Mouse (Mus musculus): ENCODE data around the gene Gm43302. TPM values are rescaled to one million over a fixed set of nuclear protein-coding genes. Genes with fewer than 3 reads are reported as not detected.
"Not testable (repeated sequence)": the region's sequence is repeated elsewhere in the genome, so short reads cannot be mapped to it uniquely, and the experiment has no call there.

Gene Gm43302
- polyA plus RNA-seq, 2 experiments, result 0.34 TPM; not detected in 1

- DNase-seq (ENCODE audit: low spot score) (no peak), ATAC-seq (ENCODE audit: low FRiP score, low read depth) (no peak)
- TF ChIP-seq POLR2A (IDR thresholded peaks at IDR 0.05; ENCODE audit: borderline replicate concordance, extremely low read depth, insufficient read depth, insufficient read length), result no peak
- no peak overlapping the region for H3K9ac ChIP-seq (ENCODE audit: low read depth, low read length, severe bottlenecking)
- H3K27ac ChIP-seq (replicated peaks; ENCODE audit: low read depth, low read length), result no peak overlapping the region
- no peaks in the 10 kb centered on the region for H3K9me3 ChIP-seq (ENCODE audit: control insufficient read depth, low read length)
- no peak overlapping the region for H3K4me2 ChIP-seq (replicated peaks; ENCODE audit: low read depth, low read length, severe bottlenecking)
- no peak overlapping the region for H3K4me3 ChIP-seq (replicated peaks; ENCODE audit: low read length)
- H3K27me3 ChIP-seq (ENCODE audit: control insufficient read depth, insufficient read depth, low read length), result no peaks in the 10 kb centered on the region
- no peaks in the 10 kb centered on the region for H3K36me3 ChIP-seq (ENCODE audit: control insufficient read depth, insufficient read depth, low read length)
- no peaks in the 10 kb centered on the region for H3K4me1 ChIP-seq (ENCODE audit: control insufficient read depth, insufficient read depth, low read length)
Measured at GRCm38 (mm10) chr5:105252491-105252890, 41.0 kb downstream of the Gm43302 start.

GRCm38 (mm10) chr5:105244741-105245140, 48.8 kb downstream of the Gm43302 start:
- not testable (repeated sequence) for DNase-seq (ENCODE audit: low spot score); H3K9ac ChIP-seq (ENCODE audit: low read depth, low read length, severe bottlenecking); H3K27ac ChIP-seq (replicated peaks; ENCODE audit: low read depth, low read length); H3K4me1 ChIP-seq (ENCODE audit: control insufficient read depth, insufficient read depth, low read length); H3K9me3 ChIP-seq (ENCODE audit: control insufficient read depth, low read length); H3K4me2 ChIP-seq (replicated peaks; ENCODE audit: low read depth, low read length, severe bottlenecking); H3K27me3 ChIP-seq (ENCODE audit: control insufficient read depth, insufficient read depth, low read length); H3K36me3 ChIP-seq (ENCODE audit: control insufficient read depth, insufficient read depth, low read length); ATAC-seq (ENCODE audit: low FRiP score, low read depth); H3K4me3 ChIP-seq (replicated peaks; ENCODE audit: low read length)
- 70% methylated on average over 3 of the region's 3 CpGs for WGBS

- not testable (repeated sequence) for H3K27ac ChIP-seq (replicated peaks; ENCODE audit: low read depth, low read length); H3K4me3 ChIP-seq (replicated peaks; ENCODE audit: low read length); DNase-seq (ENCODE audit: low spot score); H3K9ac ChIP-seq (ENCODE audit: low read depth, low read length, severe bottlenecking); H3K4me2 ChIP-seq (replicated peaks; ENCODE audit: low read depth, low read length, severe bottlenecking); H3K9me3 ChIP-seq (ENCODE audit: control insufficient read depth, low read length); H3K4me1 ChIP-seq (ENCODE audit: control insufficient read depth, insufficient read depth, low read length); H3K36me3 ChIP-seq (ENCODE audit: control insufficient read depth, insufficient read depth, low read length); H3K27me3 ChIP-seq (ENCODE audit: control insufficient read depth, insufficient read depth, low read length)
- ATAC-seq (ENCODE audit: low FRiP score, low read depth), result peak; percentile 44; the same call in 1 of the 2 replicates
- WGBS, result 78% methylated on average over 5 of the region's 5 CpGs
Measured at GRCm38 (mm10) chr5:105240982-105241381, 52.5 kb downstream of the Gm43302 start.

- not testable (repeated sequence) for H3K4me2 ChIP-seq (replicated peaks; ENCODE audit: low read depth, low read length, severe bottlenecking); H3K9ac ChIP-seq (ENCODE audit: low read depth, low read length, severe bottlenecking); H3K4me3 ChIP-seq (replicated peaks; ENCODE audit: low read length); H3K27ac ChIP-seq (replicated peaks; ENCODE audit: low read depth, low read length); H3K27me3 ChIP-seq (ENCODE audit: control insufficient read depth, insufficient read depth, low read length); H3K36me3 ChIP-seq (ENCODE audit: control insufficient read depth, insufficient read depth, low read length); H3K9me3 ChIP-seq (ENCODE audit: control insufficient read depth, low read length); DNase-seq (ENCODE audit: low spot score); H3K4me1 ChIP-seq (ENCODE audit: control insufficient read depth, insufficient read depth, low read length); ATAC-seq (ENCODE audit: low FRiP score, low read depth)
Measured at GRCm38 (mm10) chr5:105239483-105240047, 53.9 kb downstream of the Gm43302 start, which contains the start of gene Gbp10. Gene Gbp10, minus strand, starts transcription at chr5:105239533.

GRCm38 (mm10) chr5:105238402-105238801, 55.1 kb downstream of the Gm43302 start:
- H3K27me3 ChIP-seq (ENCODE audit: control insufficient read depth, insufficient read depth, low read length); H3K36me3 ChIP-seq (ENCODE audit: control insufficient read depth, insufficient read depth, low read length); H3K4me2 ChIP-seq (replicated peaks; ENCODE audit: low read depth, low read length, severe bottlenecking); H3K4me1 ChIP-seq (ENCODE audit: control insufficient read depth, insufficient read depth, low read length); H3K4me3 ChIP-seq (replicated peaks; ENCODE audit: low read length); H3K9me3 ChIP-seq (ENCODE audit: control insufficient read depth, low read length); H3K9ac ChIP-seq (ENCODE audit: low read depth, low read length, severe bottlenecking); DNase-seq (ENCODE audit: low spot score); ATAC-seq (ENCODE audit: low FRiP score, low read depth); H3K27ac ChIP-seq (replicated peaks; ENCODE audit: low read depth, low read length): not testable (repeated sequence)
- WGBS, result 95% methylated on average over 1 of the region's 1 CpGs

- not testable (repeated sequence) for H3K36me3 ChIP-seq (ENCODE audit: control insufficient read depth, insufficient read depth, low read length); DNase-seq (ENCODE audit: low spot score); ATAC-seq (ENCODE audit: low FRiP score, low read depth); H3K4me3 ChIP-seq (replicated peaks; ENCODE audit: low read length); H3K27me3 ChIP-seq (ENCODE audit: control insufficient read depth, insufficient read depth, low read length); H3K27ac ChIP-seq (replicated peaks; ENCODE audit: low read depth, low read length); H3K9ac ChIP-seq (ENCODE audit: low read depth, low read length, severe bottlenecking); H3K4me2 ChIP-seq (replicated peaks; ENCODE audit: low read depth, low read length, severe bottlenecking); H3K9me3 ChIP-seq (ENCODE audit: control insufficient read depth, low read length); H3K4me1 ChIP-seq (ENCODE audit: control insufficient read depth, insufficient read depth, low read length)
- WGBS, result 94% methylated on average over 2 of the region's 3 CpGs
Measured at GRCm38 (mm10) chr5:105236040-105236439, 57.5 kb downstream of the Gm43302 start.

- not testable (repeated sequence) for H3K9ac ChIP-seq (ENCODE audit: low read depth, low read length, severe bottlenecking); H3K27ac ChIP-seq (replicated peaks; ENCODE audit: low read depth, low read length); H3K27me3 ChIP-seq (ENCODE audit: control insufficient read depth, insufficient read depth, low read length); H3K4me2 ChIP-seq (replicated peaks; ENCODE audit: low read depth, low read length, severe bottlenecking); H3K36me3 ChIP-seq (ENCODE audit: control insufficient read depth, insufficient read depth, low read length); DNase-seq (ENCODE audit: low spot score); H3K4me1 ChIP-seq (ENCODE audit: control insufficient read depth, insufficient read depth, low read length); H3K9me3 ChIP-seq (ENCODE audit: control insufficient read depth, low read length); H3K4me3 ChIP-seq (replicated peaks; ENCODE audit: low read length); ATAC-seq (ENCODE audit: low FRiP score, low read depth)
- WGBS, result no CpG with 5 or more reads among the region's 3 CpGs
Measured at GRCm38 (mm10) chr5:105208957-105209356, 84.5 kb downstream of the Gm43302 start.

- not testable (repeated sequence) for H3K9ac ChIP-seq (ENCODE audit: low read depth, low read length, severe bottlenecking); H3K4me1 ChIP-seq (ENCODE audit: control insufficient read depth, insufficient read depth, low read length); H3K4me2 ChIP-seq (replicated peaks; ENCODE audit: low read depth, low read length, severe bottlenecking); H3K4me3 ChIP-seq (replicated peaks; ENCODE audit: low read length); ATAC-seq (ENCODE audit: low FRiP score, low read depth); H3K36me3 ChIP-seq (ENCODE audit: control insufficient read depth, insufficient read depth, low read length); H3K27ac ChIP-seq (replicated peaks; ENCODE audit: low read depth, low read length); H3K27me3 ChIP-seq (ENCODE audit: control insufficient read depth, insufficient read depth, low read length); DNase-seq (ENCODE audit: low spot score); H3K9me3 ChIP-seq (ENCODE audit: control insufficient read depth, low read length)
- WGBS, result 92% methylated on average over 4 of the region's 4 CpGs
Measured at GRCm38 (mm10) chr5:105200791-105201355, 92.6 kb downstream of the Gm43302 start.
